Mouse (Mus musculus): ENCODE results near the gene Ufm1.

- no peak for TF ChIP-seq CTCF (conservative IDR thresholded peaks at IDR 0.05; ENCODE audit: insufficient read depth, insufficient read length, low read depth, low read length)
- no peak for TF ChIP-seq POLR2A (IDR thresholded peaks at IDR 0.05; ENCODE audit: low read depth, low read length)
Measured at GRCm38 (mm10) chr3:53870482-53870881, 6.9 kb upstream of the Ufm1 start.
